Mouse (Mus musculus) cerebellum, adult 2 months (tissue): Measurements from ENCODE around the gene Mrpl9. TPM values are rescaled to one million over a fixed set of nuclear protein-coding genes. Genes with fewer than 3 reads are reported as not detected.

Experiments used
- DNase-seq, 2 experiments: peaks; one replicate each; pipeline ENCODE4 v3.0.0; 2021
- H3K27ac ChIP-seq: fragments of 200-500 bp; 2 replicates; pipeline ENCODE4 v1.5.1; 2012; ENCODE audit warnings: low read length, control low read depth, inconsistent platforms; ENCODE audit not compliant: insufficient read depth
- H3K27me3 ChIP-seq: fragments of 200-500 bp; 2 replicates; pipeline ENCODE4 v1.6.1; 2012; ENCODE audit warnings: inconsistent platforms, mild to moderate bottlenecking, low read length, moderate library complexity; ENCODE audit not compliant: control insufficient read depth, insufficient read depth
- H3K4me1 ChIP-seq: fragments of 200-500 bp; 2 replicates; pipeline ENCODE4 v1.6.1; 2011; ENCODE audit warnings: low read length; ENCODE audit not compliant: control insufficient read depth, insufficient read depth
- H3K4me3 ChIP-seq: fragments of 200-500 bp; replicated peaks from 2 replicates; pipeline ENCODE3; 2011; ENCODE audit warnings: mild to moderate bottlenecking, low read depth, low read length, control low read depth; ENCODE audit not compliant: insufficient read depth
- CTCF ChIP-seq: fragments of 200-500 bp; IDR thresholded peaks from 2 replicates; pipeline ENCODE4 v1.5.1; 2011; ENCODE audit warnings: low read depth, mild to moderate bottlenecking, control low read depth, low read length, moderate library complexity, borderline replicate concordance; ENCODE audit not compliant: insufficient read depth
- POLR2A ChIP-seq: fragments of 200-500 bp; IDR thresholded peaks from 2 replicates; pipeline ENCODE4 v1.6.1; 2011; ENCODE audit warnings: low read length, control low read depth, borderline replicate concordance; ENCODE audit not compliant: insufficient read depth
- WGBS: fragments of 180-500 bp; shearing (Covaris S2); methylation state at CpG from one replicate; pipeline ENCODE4 v1.1.7; 2018; 5-methylcytosine and 5-hydroxymethylcytosine counted together
- polyA plus RNA-seq: library from polyadenylated mRNA; depleted of rRNA; stranded (reverse); fragments of >200 nt; gene quantifications from 2 replicates; pipeline ENCODE4 v1.2.3, GENCODE M21; 2012

The Mrpl9 gene
- polyA plus RNA-seq, 1 experiment = 58.6 TPM

DNA sequence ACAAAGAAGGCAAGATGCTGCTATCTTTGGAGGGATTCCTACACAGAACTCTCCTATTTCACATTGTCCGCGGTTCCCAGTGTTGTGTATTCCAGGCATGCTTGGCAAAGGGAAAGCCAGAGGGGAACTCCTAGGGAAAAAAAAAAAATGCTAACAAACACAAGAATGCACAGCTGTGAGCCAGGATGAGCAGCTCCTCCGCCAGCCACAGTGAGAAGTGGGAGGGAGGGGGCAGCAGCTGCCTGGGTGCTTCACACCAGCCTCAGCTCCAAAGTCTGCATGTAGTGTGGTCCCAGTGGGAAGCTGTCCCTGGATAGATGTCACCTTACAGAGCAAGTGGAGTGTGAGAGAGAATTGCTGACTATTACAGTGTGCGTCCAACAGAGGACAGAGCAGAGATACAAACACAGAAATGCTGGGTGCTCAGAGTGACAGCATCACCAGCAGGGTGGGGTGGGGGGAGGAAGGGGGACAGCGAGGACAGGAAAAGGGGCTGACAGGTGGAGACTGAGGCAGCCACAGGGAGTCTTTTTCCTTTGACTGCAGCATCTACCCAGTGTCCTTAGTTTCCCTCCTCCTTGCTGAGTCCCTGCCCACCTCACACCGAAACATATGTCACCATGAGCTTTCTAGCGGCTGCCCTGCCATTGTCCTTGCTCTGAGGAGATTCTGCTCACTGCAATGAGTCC is 38.6 kb upstream of the Mrpl9 start:
- DNase-seq = no peak
- Histone ChIP-seq H3K4me3 (no peak overlapping the region), H3K27me3 (no peaks in the 10 kb centered on the region), H3K4me1 (peaks cover 4% of the 10 kb centered on the region; the same call in 1 of the 2 replicates), H3K27ac (no peak overlapping the region)
- TF ChIP-seq CTCF = no peak
- no peak for TF ChIP-seq POLR2A
- 23% methylated on average over 7 of the region's 7 CpGs for WGBS

DNA sequence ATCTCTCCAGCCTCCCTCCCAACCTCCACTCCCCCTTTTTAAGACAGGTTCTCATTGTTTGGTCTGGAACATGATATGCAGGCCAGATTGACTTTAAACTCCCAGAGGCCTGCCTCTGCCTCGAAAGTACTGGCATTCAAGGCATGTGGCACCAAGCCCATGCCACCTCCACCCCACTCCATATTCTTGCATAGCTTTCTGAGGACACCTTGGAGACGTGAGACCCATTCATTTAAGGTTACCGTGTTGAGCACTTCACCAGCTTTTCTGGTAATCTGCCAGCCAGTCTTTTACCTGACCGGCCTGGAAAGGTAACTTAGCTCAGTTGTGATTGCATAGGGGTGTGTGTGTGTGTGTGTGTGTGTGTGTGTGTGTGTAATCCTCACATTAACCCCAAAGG is 37.6 kb upstream of the Mrpl9 start:
- Histone ChIP-seq H3K27me3 (no peaks in the 10 kb centered on the region), H3K27ac (no peak overlapping the region), H3K4me1 (no peaks in the 10 kb centered on the region; the same call in 1 of the 2 replicates), H3K4me3 (no peak overlapping the region)
- TF ChIP-seq POLR2A = no peak
- no peak for TF ChIP-seq CTCF
- WGBS = 69% methylated on average over 4 of the region's 4 CpGs
- no peak for DNase-seq

DNA sequence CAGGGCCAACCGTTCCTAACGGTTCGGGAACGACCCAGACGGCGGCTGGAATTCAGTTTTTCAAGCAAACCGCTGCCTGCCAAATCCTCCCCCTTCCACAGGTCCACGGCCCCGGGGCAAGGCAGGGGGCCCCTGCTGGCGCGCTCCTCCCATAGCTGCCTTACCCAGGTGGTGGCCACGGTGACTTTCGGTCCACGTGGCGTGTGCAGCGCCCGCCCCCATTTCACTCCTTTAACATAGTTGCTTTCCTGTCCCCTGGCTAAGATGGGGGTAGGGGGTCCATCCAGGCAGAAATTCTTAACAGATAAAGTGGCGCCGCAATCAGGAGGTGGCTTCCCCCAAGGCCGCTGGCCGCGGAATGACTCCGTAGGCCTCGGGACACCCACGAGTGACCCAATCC is 30.6 kb upstream of the Mrpl9 start:
- peak overlapping the region; percentile 49 for H3K27ac ChIP-seq
- no peaks in the 10 kb centered on the region for H3K27me3 ChIP-seq
- DNase-seq = no peak
- no peak for TF ChIP-seq CTCF
- TF ChIP-seq POLR2A = no peak
- no peaks in the 10 kb centered on the region; the same call in 1 of the 2 replicates for H3K4me1 ChIP-seq
- under 1% methylated on average over 25 of the region's 25 CpGs for WGBS
- H3K4me3 ChIP-seq = peak overlapping the region; percentile 76

DNA sequence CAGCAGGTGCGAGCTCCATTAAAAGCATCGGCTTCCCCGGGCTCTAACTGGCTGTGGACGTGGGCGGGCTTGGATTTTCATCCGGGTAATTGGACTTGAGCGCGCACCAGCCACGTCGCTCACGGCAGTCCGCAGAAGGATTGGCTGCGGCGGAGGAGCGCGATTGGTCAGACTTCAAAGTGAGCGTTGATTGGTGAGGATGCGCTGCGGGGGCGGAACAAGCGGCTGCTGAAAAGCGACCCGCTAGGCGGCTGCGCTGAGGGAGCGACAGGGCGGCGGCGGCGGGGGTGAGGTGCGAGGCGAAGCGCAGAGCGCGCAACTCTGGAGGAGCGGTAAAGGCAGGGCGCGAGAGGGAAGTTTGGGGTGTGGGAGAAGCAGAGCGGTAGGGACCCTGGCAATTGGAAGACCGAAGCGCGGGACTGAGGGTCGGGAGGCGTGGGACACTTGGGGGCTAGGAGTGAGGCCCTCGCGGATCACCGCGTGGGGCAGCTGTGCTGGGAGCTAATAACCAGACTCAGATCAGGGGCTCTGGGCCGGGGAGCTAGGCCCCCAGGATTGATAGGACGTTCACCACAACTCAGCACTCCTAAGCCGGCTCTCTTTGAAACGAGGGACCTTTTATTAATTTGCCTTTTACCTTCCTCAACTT is 30.0 kb upstream of the Mrpl9 start, which contains the start of gene Tdrkh:
Tdrkh (plus strand) TSS at position 243 of the 649 bp plus-strand sequence.
- DNase-seq = peak; percentile 97 to 99
- H3K4me3 ChIP-seq = peak within 1 kb of the TSS; percentile 88
- no peaks in the 10 kb centered on the region for H3K27me3 ChIP-seq
- H3K4me1 ChIP-seq = no peaks in the 10 kb centered on the region; the same call in 1 of the 2 replicates
- peak within 1 kb of the TSS; percentile 63 for H3K27ac ChIP-seq
- 3% methylated on average over 52 of the region's 52 CpGs for WGBS
- TF ChIP-seq POLR2A (peak; percentile 88), CTCF (no peak)

DNA sequence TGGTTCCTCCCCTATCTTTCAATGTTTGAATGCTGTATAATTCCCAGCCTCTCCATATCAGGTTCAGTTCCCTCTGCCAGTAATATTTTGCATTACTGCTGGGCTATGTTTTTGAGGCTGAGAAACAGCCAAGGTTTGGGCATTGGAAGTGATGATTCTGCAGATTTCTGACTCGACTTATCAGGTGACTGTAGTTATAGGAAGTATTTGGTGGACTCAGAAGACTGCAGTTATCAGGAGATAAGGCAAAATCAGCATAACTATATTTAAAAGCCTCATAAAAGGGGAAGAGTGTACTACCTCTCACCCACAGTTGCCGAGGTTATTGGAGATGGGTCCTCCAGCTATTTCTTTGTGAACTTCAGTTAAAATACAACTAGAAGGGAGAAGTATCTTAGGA is 12.1 kb upstream of the Mrpl9 start:
- TF ChIP-seq POLR2A (no peak), CTCF (no peak)
- Histone ChIP-seq H3K27ac (no peak overlapping the region), H3K27me3 (no peaks in the 10 kb centered on the region), H3K4me3 (no peak overlapping the region), H3K4me1 (no peaks in the 10 kb centered on the region)
- DNase-seq = no peak
- 84% methylated on average over 2 of the region's 2 CpGs for WGBS

DNA sequence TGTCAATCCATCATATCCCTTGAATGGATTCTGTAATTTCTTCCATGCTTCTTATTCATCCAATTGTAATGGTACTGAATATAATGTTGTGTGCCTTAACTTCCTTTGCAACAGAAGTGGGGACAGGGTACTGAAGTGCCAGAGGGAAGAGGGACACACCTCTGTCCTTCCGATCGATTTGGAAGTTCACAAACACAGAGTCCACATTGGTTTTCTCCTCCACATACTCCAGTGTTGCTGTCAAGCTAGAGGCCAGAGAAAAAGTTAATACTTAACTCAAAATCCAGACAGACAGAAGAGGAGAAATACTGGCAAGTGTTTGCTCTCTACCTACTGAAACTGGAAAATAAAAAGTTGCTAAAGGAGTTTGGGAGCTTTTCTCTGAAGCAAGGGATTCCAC is 8.8 kb upstream of the Mrpl9 start:
- TF ChIP-seq CTCF (no peak), POLR2A (no peak)
- Histone ChIP-seq H3K27ac (no peak overlapping the region), H3K4me1 (no peaks in the 10 kb centered on the region), H3K4me3 (no peak overlapping the region), H3K27me3 (no peaks in the 10 kb centered on the region)
- WGBS = 94% methylated on average over 2 of the region's 2 CpGs
- no peak for DNase-seq

- no peaks in the 10 kb centered on the region for H3K4me1 ChIP-seq
- H3K27ac ChIP-seq = no peak overlapping the region
- H3K27me3 ChIP-seq = no peaks in the 10 kb centered on the region
- no peak for TF ChIP-seq POLR2A
- no peak for DNase-seq
- no peak overlapping the region for H3K4me3 ChIP-seq
- 85% methylated on average over 9 of the region's 9 CpGs for WGBS
These were observed 6.7 kb upstream of the Mrpl9 start for GRCm38 (mm10) chr3:94436420-94436819.

DNA sequence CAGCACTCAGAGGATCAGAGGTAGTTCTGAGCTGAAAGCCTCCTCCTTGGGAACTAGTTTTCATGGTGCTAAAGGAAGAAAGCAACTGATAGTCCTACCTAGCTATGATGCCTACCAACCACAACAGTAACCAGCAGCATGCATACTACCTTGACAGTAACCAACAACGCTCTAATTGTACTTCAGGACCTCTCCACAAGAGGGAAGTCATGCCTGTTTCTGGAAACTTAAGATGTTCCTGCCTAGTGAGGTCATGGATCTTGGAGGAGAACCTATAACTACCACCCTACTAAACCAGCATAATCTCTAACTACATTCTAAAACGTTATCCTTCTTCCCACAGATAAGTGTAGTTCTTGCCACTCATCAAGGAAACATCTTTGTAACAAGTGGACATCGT is 1.9 kb upstream of the Mrpl9 start:
- H3K27me3 ChIP-seq = no peaks in the 10 kb centered on the region
- WGBS = 42% methylated on average over 3 of the region's 3 CpGs

More for the DNA sequence above, 1.9 kb upstream of the Mrpl9 start:
- no peak for DNase-seq
- Histone ChIP-seq H3K27ac (no peak overlapping the region), H3K4me1 (peaks cover 4% of the 10 kb centered on the region; the same call in 1 of the 2 replicates), H3K4me3 (no peak overlapping the region)
- peak; percentile 27; the same call in 1 of the 2 replicates for TF ChIP-seq CTCF
- no peak for TF ChIP-seq POLR2A
